Comparison of ENCODE assay signal across 8 mouse cellular contexts in the genomic region with DNA sequence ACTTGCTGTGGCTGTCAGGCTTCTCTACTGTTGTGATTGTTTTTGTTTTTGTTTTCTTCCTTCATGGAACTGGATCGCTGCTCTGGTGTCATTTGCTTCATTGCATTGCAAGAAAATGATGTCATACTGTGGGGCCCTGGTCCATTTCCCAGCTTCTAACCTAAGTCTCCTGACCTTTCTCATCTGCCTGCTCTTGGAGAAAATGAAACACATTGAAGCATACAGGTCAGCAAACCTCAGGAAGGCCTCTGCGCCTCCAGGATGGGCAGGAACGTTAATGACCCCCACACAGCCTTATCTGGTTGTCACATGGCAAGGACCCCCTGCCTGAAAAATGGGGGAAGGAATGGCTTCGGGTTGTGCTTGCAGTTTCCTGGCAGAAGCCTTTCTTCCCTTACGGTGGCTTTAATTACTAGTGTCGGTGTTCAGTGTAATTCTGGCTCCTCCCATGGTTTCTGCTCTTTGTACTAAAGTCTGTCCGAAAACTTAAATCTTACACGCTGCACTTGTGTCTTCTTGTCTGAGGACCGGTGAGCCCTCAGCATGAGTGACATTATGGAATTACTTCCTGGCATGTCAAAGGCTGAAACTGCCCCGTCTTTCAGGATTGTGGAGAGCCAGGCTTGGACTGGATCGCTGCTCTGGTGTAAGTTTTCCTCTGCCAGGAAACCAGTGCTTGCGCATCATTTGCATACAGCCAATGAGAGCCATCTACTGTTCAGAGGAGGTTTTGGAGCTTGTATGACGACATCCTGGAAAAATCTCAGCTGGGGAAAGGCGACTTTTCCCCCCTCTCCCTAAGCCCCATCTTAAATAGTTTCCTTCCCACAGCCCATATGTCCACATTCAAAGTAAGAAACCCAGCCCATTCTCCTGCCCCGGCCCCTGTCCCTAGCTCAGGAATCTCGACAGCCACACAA. TPM values are rescaled to one million over a fixed set of nuclear protein-coding genes. Genes with fewer than 3 reads are reported as not detected.
DNase-seq lines count a peak whose midpoint lies in the region; ATAC-seq lines count a peak whose summit lies in the region.

No protein-coding gene starts in this region.

- H3K4me2 ChIP-seq in forebrain, embryonic 15.5 days (replicated peaks) = peak overlapping the region; percentile 59
- H3K4me2 ChIP-seq in liver, embryonic 13.5 days = peak overlapping the region; percentile 37
- peak overlapping the region; percentile 54 for H3K4me2 ChIP-seq in neural tube, embryonic 12.5 days (replicated peaks)

- peak; percentile 42 to 62 for DNase-seq in urinary bladder, adult 18-20 months (ENCODE audit: low spot score in 2 of 2)
- DNase-seq in urinary bladder, postnatal 10 days (ENCODE audit: low spot score) = no peak
- DNase-seq in heart, postnatal 10 days = peak; percentile 88 to 89
- DNase-seq in kidney, postnatal 4 days = peak; percentile 70 to 84
- DNase-seq in liver, embryonic 13.5 days = peak; percentile 2
- peak; percentile 59 to 74 for DNase-seq in urinary bladder, postnatal 36 days (ENCODE audit: low spot score in 2 of 2)

- peak overlapping the region; percentile 38 for H3K4me3 ChIP-seq in forebrain, embryonic 15.5 days
- H3K4me3 ChIP-seq in liver, embryonic 13.5 days (replicated peaks) = peak overlapping the region; percentile 24; the same call in 1 of the 2 replicates
- no peak overlapping the region for H3K4me3 ChIP-seq in neural tube, embryonic 12.5 days

- H3K27ac ChIP-seq in forebrain, embryonic 15.5 days (replicated peaks) = peak overlapping the region; percentile 68
- peak overlapping the region; percentile 21; the same call in 1 of the 2 replicates for H3K27ac ChIP-seq in liver, embryonic 13.5 days
- H3K27ac ChIP-seq in neural tube, embryonic 12.5 days = no peak overlapping the region

- H3K4me1 ChIP-seq in forebrain, embryonic 15.5 days = peaks cover 25% of the 10 kb centered on the region
- H3K4me1 ChIP-seq in liver, embryonic 13.5 days (replicated peaks) = peaks cover 14% of the 10 kb centered on the region; the same call in 1 of the 2 replicates
- H3K4me1 ChIP-seq in neural tube, embryonic 12.5 days = peaks cover 23% of the 10 kb centered on the region

- H3K9ac ChIP-seq in forebrain, embryonic 15.5 days (replicated peaks) = peak overlapping the region; percentile 38
- 0 out of 2 replicates have a peak overlapping the region, but pooled peaks have one; percentile 34 for H3K9ac ChIP-seq in liver, embryonic 13.5 days
- H3K9ac ChIP-seq in neural tube, embryonic 12.5 days = 0 out of 2 replicates have a peak overlapping the region, but pooled peaks have one; percentile 17

- WGBS in forebrain, embryonic 15.5 days = 2% methylated on average over 16 of the region's 16 CpGs
- WGBS in liver, embryonic 13.5 days (ENCODE audit: insufficient replicate concordance) = 10% methylated on average over 16 of the region's 16 CpGs
- WGBS in neural tube, embryonic 12.5 days = 8% methylated on average over 16 of the region's 16 CpGs

- intact Hi-C loops in heart, postnatal 10 days (cut with DNase I) = loop anchor here (2.0 to 5.0 kb wide), 3 partner anchors 76 to 396 kb away; a partner anchor contains a TSS

- peak; percentile 92 for ATAC-seq in forebrain, embryonic 15.5 days (replicated peaks)
- ATAC-seq in liver, embryonic 13.5 days (ENCODE audit: low read depth) = peak; percentile 72
- ATAC-seq in neural tube, embryonic 12.5 days (ENCODE audit: low FRiP score, low read depth) = peak; percentile 83

- no peaks in the 10 kb centered on the region for H3K9me3 ChIP-seq in forebrain, embryonic 15.5 days
- no peaks in the 10 kb centered on the region for H3K9me3 ChIP-seq in liver, embryonic 13.5 days (replicated peaks)
- no peaks in the 10 kb centered on the region for H3K9me3 ChIP-seq in neural tube, embryonic 12.5 days

- no peaks in the 10 kb centered on the region for H3K27me3 ChIP-seq in forebrain, embryonic 15.5 days
- no peaks in the 10 kb centered on the region for H3K27me3 ChIP-seq in liver, embryonic 13.5 days
- no peaks in the 10 kb centered on the region for H3K27me3 ChIP-seq in neural tube, embryonic 12.5 days (replicated peaks)

- H3K36me3 ChIP-seq in forebrain, embryonic 15.5 days = no peaks in the 10 kb centered on the region
- no peaks in the 10 kb centered on the region for H3K36me3 ChIP-seq in liver, embryonic 13.5 days
- no peaks in the 10 kb centered on the region for H3K36me3 ChIP-seq in neural tube, embryonic 12.5 days

RNA-seq across cellular contexts. Expression of a gene that starts 33.1 kb away (rescaled TPM):
- polyA plus RNA-seq in forebrain, embryonic 15.5 days (2015; fragmentation: Nextera tagmentation; extraction: Ambion mirVana) = not detected in 2 replicates
- total RNA-seq in heart, postnatal 10 days (2021) = not detected
- not detected in 2 replicates for polyA plus RNA-seq in liver, embryonic 13.5 days (2015; fragmentation: Nextera tagmentation; extraction: Ambion mirVana)
- not detected in 2 replicates for polyA plus RNA-seq in neural tube, embryonic 12.5 days (2016; fragmentation: Nextera tagmentation; extraction: Ambion mirVana)
